Mouse (Mus musculus): ENCODE data around the gene Creb3l1. TPM values are rescaled to one million over a fixed set of nuclear protein-coding genes. Genes with fewer than 3 reads are reported as not detected.
A peak's percentile ranks its signal among the peaks of the same experiment; 100 is the strongest.

Creb3l1 gene
- polyA plus RNA-seq, 1 experiment from 2014 or later: 0.63 TPM

- peaks cover 77% of the 10 kb centered on the region for H3K4me1 ChIP-seq (ENCODE audit: insufficient read depth)
- no peaks in the 10 kb centered on the region for H3K9me3 ChIP-seq (ENCODE audit: low read length)
- ATAC-seq (peak; percentile 50), DNase-seq (peak; percentile 71)
- no peak overlapping the region; the same call in 1 of the 2 replicates for H3K9ac ChIP-seq (replicated peaks)
- no peaks in the 10 kb centered on the region; the same call in none of the 2 replicates for H3K36me3 ChIP-seq (replicated peaks; ENCODE audit: insufficient read depth, low read length)
- H3K4me2 ChIP-seq (ENCODE audit: low read depth, low read length): peak overlapping the region; percentile 48
- no peak for TF ChIP-seq EP300 (IDR thresholded peaks at IDR 0.05; ENCODE audit: low read depth)
- no peak for TF ChIP-seq CTCF (IDR thresholded peaks at IDR 0.05; ENCODE audit: low read depth)
- peak overlapping the region; percentile 34; the same call in 1 of the 2 replicates for H3K27ac ChIP-seq (ENCODE audit: low read depth)
- H3K4me3 ChIP-seq (ENCODE audit: low read depth, low read length): no peak overlapping the region
- H3K27me3 ChIP-seq (ENCODE audit: insufficient read depth, low read length): no peaks in the 10 kb centered on the region
- 3% methylated on average over 4 of the region's 4 CpGs for WGBS (ENCODE audit: insufficient replicate concordance)
These were observed 67.2 kb downstream of the Creb3l1 start for GRCm38 (mm10) chr2:91957096-91957495.

GRCm38 (mm10) chr2:91955875-91956274 lies 68.4 kb downstream of the Creb3l1 start:
- ATAC-seq (no peak), DNase-seq (no peak)
- Histone ChIP-seq H3K9me3 (ENCODE audit: low read length) (no peaks in the 10 kb centered on the region), H3K4me2 (ENCODE audit: low read depth, low read length) (no peak overlapping the region), H3K9ac (replicated peaks) (no peak overlapping the region), H3K27me3 (ENCODE audit: insufficient read depth, low read length) (no peaks in the 10 kb centered on the region), H3K36me3 (replicated peaks; ENCODE audit: insufficient read depth, low read length) (no peaks in the 10 kb centered on the region; the same call in none of the 2 replicates), H3K27ac (ENCODE audit: low read depth) (no peak overlapping the region; the same call in 1 of the 2 replicates), H3K4me1 (ENCODE audit: insufficient read depth) (peaks cover 72% of the 10 kb centered on the region), H3K4me3 (ENCODE audit: low read depth, low read length) (no peak overlapping the region)
- TF ChIP-seq EP300 (IDR thresholded peaks at IDR 0.05; ENCODE audit: low read depth) (no peak), CTCF (IDR thresholded peaks at IDR 0.05; ENCODE audit: low read depth) (no peak)
- 66% methylated on average over 6 of the region's 6 CpGs for whole genome bisulfite sequencing (ENCODE audit: insufficient replicate concordance)

- ATAC-seq (no peak), DNase-seq (no peak)
- WGBS (ENCODE audit: insufficient replicate concordance): 74% methylated on average over 4 of the region's 4 CpGs
- Histone ChIP-seq H3K4me1 (ENCODE audit: insufficient read depth) (peaks cover 77% of the 10 kb centered on the region), H3K27me3 (ENCODE audit: insufficient read depth, low read length) (no peaks in the 10 kb centered on the region), H3K27ac (ENCODE audit: low read depth) (peak overlapping the region; percentile 67), H3K4me3 (ENCODE audit: low read depth, low read length) (no peak overlapping the region), H3K4me2 (ENCODE audit: low read depth, low read length) (no peak overlapping the region), H3K9me3 (ENCODE audit: low read length) (no peaks in the 10 kb centered on the region), H3K9ac (replicated peaks) (no peak overlapping the region), H3K36me3 (replicated peaks; ENCODE audit: insufficient read depth, low read length) (no peaks in the 10 kb centered on the region; the same call in none of the 2 replicates)
- TF ChIP-seq CTCF (IDR thresholded peaks at IDR 0.05; ENCODE audit: low read depth): no peak
- TF ChIP-seq EP300 (IDR thresholded peaks at IDR 0.05; ENCODE audit: low read depth): no peak
These were observed 69.1 kb downstream of the Creb3l1 start for GRCm38 (mm10) chr2:91955121-91955591.

- Histone ChIP-seq H3K4me1 (ENCODE audit: insufficient read depth) (peaks cover 80% of the 10 kb centered on the region), H3K4me3 (ENCODE audit: low read depth, low read length) (no peak overlapping the region), H3K9me3 (ENCODE audit: low read length) (no peaks in the 10 kb centered on the region), H3K27ac (ENCODE audit: low read depth) (0 out of 2 replicates have a peak overlapping the region, but pooled peaks have one; percentile 67), H3K9ac (replicated peaks) (peak overlapping the region; percentile 30; the same call in 1 of the 2 replicates), H3K27me3 (ENCODE audit: insufficient read depth, low read length) (no peaks in the 10 kb centered on the region), H3K36me3 (replicated peaks; ENCODE audit: insufficient read depth, low read length) (no peaks in the 10 kb centered on the region; the same call in none of the 2 replicates), H3K4me2 (ENCODE audit: low read depth, low read length) (no peak overlapping the region)
- ATAC-seq (no peak), DNase-seq (peak; percentile 47)
- TF ChIP-seq EP300 (IDR thresholded peaks at IDR 0.05; ENCODE audit: low read depth): no peak
- TF ChIP-seq CTCF (IDR thresholded peaks at IDR 0.05; ENCODE audit: low read depth): 0 out of 2 replicates have a peak, but pooled peaks have one; percentile 16
- 36% methylated on average over 5 of the region's 5 CpGs for WGBS (ENCODE audit: insufficient replicate concordance)
These were observed 70.5 kb downstream of the Creb3l1 start for GRCm38 (mm10) chr2:91953825-91954224.

- 7% methylated on average over 14 of the region's 15 CpGs for WGBS (ENCODE audit: insufficient replicate concordance)
- no peaks in the 10 kb centered on the region for H3K9me3 ChIP-seq (ENCODE audit: low read length)
- ATAC-seq (peak; percentile 80), DNase-seq (peak; percentile 82)
- H3K9ac ChIP-seq (replicated peaks): peak overlapping the region; percentile 72
- peak overlapping the region; percentile 48 for H3K4me3 ChIP-seq (ENCODE audit: low read depth, low read length)
- peaks cover 7% of the 10 kb centered on the region; the same call in 1 of the 2 replicates for H3K36me3 ChIP-seq (replicated peaks; ENCODE audit: insufficient read depth, low read length)
- peaks cover 74% of the 10 kb centered on the region for H3K4me1 ChIP-seq (ENCODE audit: insufficient read depth)
- H3K27ac ChIP-seq (ENCODE audit: low read depth): peak overlapping the region; percentile 92
- TF ChIP-seq CTCF (IDR thresholded peaks at IDR 0.05; ENCODE audit: low read depth) (no peak), EP300 (IDR thresholded peaks at IDR 0.05; ENCODE audit: low read depth) (no peak)
- no peaks in the 10 kb centered on the region for H3K27me3 ChIP-seq (ENCODE audit: insufficient read depth, low read length)
- H3K4me2 ChIP-seq (ENCODE audit: low read depth, low read length): peak overlapping the region; percentile 87
These were observed 73.8 kb downstream of the Creb3l1 start for GRCm38 (mm10) chr2:91950275-91951085.

Measured in liver, postnatal 0 days (tissue).